Mouse (Mus musculus): ENCODE results near the gene Rpl32. TPM values are rescaled to one million over a fixed set of nuclear protein-coding genes. Genes with fewer than 3 reads are reported as not detected.
A peak's percentile ranks its signal among the peaks of the same experiment; 100 is the strongest.

The Rpl32 gene
- total and polyA plus RNA-seq, 2 experiments from 2014 or later: 768 to 1,027 TPM

DNA sequence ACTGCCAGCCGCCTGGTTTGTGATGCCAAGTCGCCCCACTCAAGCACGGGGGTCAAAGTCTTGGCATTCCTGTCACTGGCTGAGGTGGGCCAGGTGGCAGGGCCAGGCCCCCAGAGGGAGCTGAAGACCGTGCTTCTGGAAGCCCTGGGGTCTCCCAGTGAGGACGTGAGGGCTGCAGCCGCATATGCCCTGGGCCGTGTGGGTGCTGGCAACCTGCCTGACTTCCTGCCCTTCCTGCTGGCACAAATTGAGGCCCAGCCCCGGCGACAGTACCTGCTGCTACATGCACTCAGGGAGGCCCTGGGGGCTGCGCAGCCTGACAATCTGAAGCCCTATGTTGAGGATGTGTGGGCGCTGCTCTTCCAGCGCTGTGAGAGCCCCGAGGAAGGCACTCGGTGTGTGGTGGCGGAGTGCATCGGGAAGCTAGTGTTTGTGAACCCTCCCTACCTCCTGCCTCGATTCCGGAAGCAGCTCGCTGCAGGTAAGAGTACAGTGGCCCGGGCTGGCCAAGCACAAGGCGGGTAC, 15.8 kb downstream of the Rpl32 start:
- Histone ChIP-seq H3K9me3 (ENCODE audit: low read length) (no peaks in the 10 kb centered on the region), H3K4me3 (ENCODE audit: low read depth, low read length) (no peak overlapping the region), H3K27ac (ENCODE audit: low read depth, low read length) (no peak overlapping the region), H3K36me3 (ENCODE audit: insufficient read depth, low read length) (peaks cover 75% of the 10 kb centered on the region), H3K4me2 (ENCODE audit: low read depth, low read length, poor library complexity, severe bottlenecking) (no peak overlapping the region), H3K4me1 (ENCODE audit: insufficient read depth, low read length) (no peaks in the 10 kb centered on the region), H3K27me3 (ENCODE audit: insufficient read depth, low read length) (no peaks in the 10 kb centered on the region), H3K9ac (replicated peaks; ENCODE audit: low read length, poor library complexity, severe bottlenecking) (no peak overlapping the region)
- no peak for ATAC-seq (ENCODE audit: low FRiP score)
- no peak for DNase-seq (ENCODE audit: low spot score)
- TF ChIP-seq CTCF (IDR thresholded peaks at IDR 0.05): no peak
- WGBS: 89% methylated on average over 21 of the region's 21 CpGs

DNA sequence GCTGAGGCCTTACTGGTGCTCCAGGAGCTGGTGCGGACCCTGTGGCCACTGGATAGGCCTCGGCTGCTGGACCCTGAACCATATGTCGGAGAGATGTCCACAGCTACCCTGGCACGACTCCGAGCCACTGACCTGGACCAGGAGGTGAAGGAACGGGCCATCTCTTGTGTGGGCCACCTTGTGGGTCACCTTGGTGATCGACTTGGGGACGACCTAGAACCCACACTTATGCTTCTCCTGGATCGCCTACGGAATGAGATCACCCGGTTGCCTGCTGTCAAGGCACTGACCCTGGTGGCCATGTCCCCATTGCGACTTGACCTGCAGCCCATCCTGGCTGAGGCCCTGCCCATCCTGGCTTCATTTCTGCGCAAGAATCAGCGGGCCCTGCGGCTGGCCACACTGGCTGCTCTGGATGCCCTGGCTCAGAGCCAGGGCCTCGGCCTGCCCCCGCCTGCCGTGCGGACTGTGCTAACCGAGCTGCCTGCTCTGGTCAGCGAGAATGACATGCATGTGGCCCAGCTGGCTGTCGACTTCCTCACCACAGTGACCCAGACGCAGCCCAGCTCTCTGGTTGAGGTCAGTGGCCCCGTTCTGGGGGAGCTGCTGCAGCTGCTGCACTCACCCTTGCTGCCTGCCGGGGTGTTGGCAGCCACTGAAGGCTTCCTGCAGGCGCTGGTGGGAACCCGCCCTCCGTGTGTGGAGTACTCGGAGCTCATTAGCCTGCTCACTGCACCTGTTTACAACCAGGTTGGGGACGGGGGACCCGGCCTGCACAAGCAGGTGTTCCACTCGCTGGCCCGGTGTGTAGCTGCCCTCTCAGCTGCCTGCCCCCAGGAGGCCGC, 16.5 kb downstream of the Rpl32 start:
- Histone ChIP-seq H3K36me3 (ENCODE audit: insufficient read depth, low read length) (peaks cover 73% of the 10 kb centered on the region), H3K4me1 (ENCODE audit: insufficient read depth, low read length) (no peaks in the 10 kb centered on the region), H3K9me3 (ENCODE audit: low read length) (no peaks in the 10 kb centered on the region), H3K9ac (replicated peaks; ENCODE audit: low read length, poor library complexity, severe bottlenecking) (no peak overlapping the region), H3K4me3 (ENCODE audit: low read depth, low read length) (no peak overlapping the region), H3K4me2 (ENCODE audit: low read depth, low read length, poor library complexity, severe bottlenecking) (no peak overlapping the region), H3K27me3 (ENCODE audit: insufficient read depth, low read length) (no peaks in the 10 kb centered on the region), H3K27ac (ENCODE audit: low read depth, low read length) (no peak overlapping the region)
- WGBS: 86% methylated on average over 34 of the region's 34 CpGs
- ATAC-seq (ENCODE audit: low FRiP score) (0 out of 2 replicates have a peak, but pooled peaks have one; percentile 31), DNase-seq (ENCODE audit: low spot score) (peak; percentile 54)
- TF ChIP-seq CTCF (IDR thresholded peaks at IDR 0.05): no peak

DNA sequence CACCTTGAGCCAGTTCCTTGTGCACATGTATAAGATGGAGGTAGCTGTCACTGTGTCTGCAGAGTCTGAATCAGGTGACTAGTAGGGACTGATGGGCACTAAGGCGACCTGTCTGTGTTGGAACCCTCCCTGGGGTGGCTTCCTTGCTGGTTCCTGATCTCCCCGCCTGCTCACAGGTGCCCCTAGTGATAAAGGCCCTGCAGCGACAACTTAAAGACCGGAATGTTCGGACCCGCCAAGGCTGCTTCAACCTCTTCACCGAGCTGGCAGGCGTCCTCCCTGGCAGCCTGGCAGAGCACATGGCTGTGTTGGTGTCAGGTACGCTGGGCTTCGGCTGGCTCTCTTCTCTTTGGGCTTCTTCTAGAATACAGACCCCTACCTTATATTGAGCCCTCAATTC, 17.5 kb downstream of the Rpl32 start:
- no peaks in the 10 kb centered on the region for H3K4me1 ChIP-seq (ENCODE audit: insufficient read depth, low read length)
- no peak overlapping the region for H3K4me3 ChIP-seq (ENCODE audit: low read depth, low read length)
- no peak overlapping the region for H3K4me2 ChIP-seq (ENCODE audit: low read depth, low read length, poor library complexity, severe bottlenecking)
- H3K9me3 ChIP-seq (ENCODE audit: low read length): no peaks in the 10 kb centered on the region
- DNase-seq (ENCODE audit: low spot score) (no peak), ATAC-seq (ENCODE audit: low FRiP score) (no peak)
- no peak for TF ChIP-seq CTCF (IDR thresholded peaks at IDR 0.05)
- no peak overlapping the region for H3K27ac ChIP-seq (ENCODE audit: low read depth, low read length)
- no peaks in the 10 kb centered on the region for H3K27me3 ChIP-seq (ENCODE audit: insufficient read depth, low read length)
- WGBS: 86% methylated on average over 10 of the region's 10 CpGs
- H3K36me3 ChIP-seq (ENCODE audit: insufficient read depth, low read length): peaks cover 73% of the 10 kb centered on the region
- no peak overlapping the region for H3K9ac ChIP-seq (replicated peaks; ENCODE audit: low read length, poor library complexity, severe bottlenecking)

DNA sequence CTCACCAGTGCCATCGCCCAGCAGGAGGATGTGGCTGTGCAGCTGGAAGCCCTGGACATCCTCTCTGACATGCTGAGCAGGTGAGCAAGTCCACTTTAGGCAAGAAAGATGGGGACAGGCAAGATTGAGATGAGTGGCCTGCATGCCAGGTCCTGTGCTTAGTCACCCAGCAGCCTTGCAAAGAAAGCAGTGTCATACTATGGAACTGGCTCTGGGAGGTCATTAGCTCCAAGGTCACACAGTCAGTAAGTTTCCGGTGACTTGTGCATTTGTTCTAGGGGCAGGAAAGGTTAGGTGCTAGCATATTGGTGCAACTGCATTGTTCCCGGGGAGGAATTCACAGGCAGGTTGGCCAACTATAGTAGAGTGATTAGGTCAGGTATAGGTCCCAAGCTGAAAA, 25.8 kb downstream of the Rpl32 start:
- WGBS: 92% methylated on average over 3 of the region's 3 CpGs
- no peak for DNase-seq (ENCODE audit: low spot score)
- no peak overlapping the region for H3K4me2 ChIP-seq (ENCODE audit: low read depth, low read length, poor library complexity, severe bottlenecking)
- H3K9me3 ChIP-seq (ENCODE audit: low read length): no peaks in the 10 kb centered on the region
- H3K36me3 ChIP-seq (ENCODE audit: insufficient read depth, low read length): peaks cover 57% of the 10 kb centered on the region
- TF ChIP-seq CTCF (IDR thresholded peaks at IDR 0.05): no peak
- no peaks in the 10 kb centered on the region for H3K27me3 ChIP-seq (ENCODE audit: insufficient read depth, low read length)
- no peak overlapping the region for H3K9ac ChIP-seq (replicated peaks; ENCODE audit: low read length, poor library complexity, severe bottlenecking)
- no peaks in the 10 kb centered on the region for H3K4me1 ChIP-seq (ENCODE audit: insufficient read depth, low read length)
- no peak overlapping the region for H3K27ac ChIP-seq (ENCODE audit: low read depth, low read length)
- no peak for ATAC-seq (ENCODE audit: low FRiP score)
- no peak overlapping the region for H3K4me3 ChIP-seq (ENCODE audit: low read depth, low read length)

DNA sequence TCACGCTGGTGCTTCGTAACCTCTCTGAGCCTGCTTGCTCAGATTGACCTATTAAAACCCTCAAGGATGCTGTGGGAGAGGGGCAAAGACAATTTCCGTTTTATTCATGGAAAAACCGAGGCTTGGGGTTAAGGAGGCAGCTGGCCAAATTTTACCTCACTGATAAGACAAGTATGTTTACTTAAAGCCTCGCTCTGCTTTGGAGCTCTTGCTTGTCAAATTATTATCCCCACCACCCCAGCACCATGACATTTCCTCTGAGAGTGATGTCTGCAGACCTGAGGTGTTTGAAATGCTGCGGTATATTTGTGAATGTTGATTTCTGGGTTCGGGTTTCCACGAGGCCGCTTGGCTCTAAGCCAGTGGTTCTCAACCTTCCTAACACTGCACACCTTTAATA, 32.2 kb downstream of the Rpl32 start:
- peaks cover 8% of the 10 kb centered on the region; the same call in 1 of the 2 replicates for H3K36me3 ChIP-seq (ENCODE audit: insufficient read depth, low read length)
- no peaks in the 10 kb centered on the region for H3K9me3 ChIP-seq (ENCODE audit: low read length)
- peaks cover 12% of the 10 kb centered on the region for H3K4me1 ChIP-seq (ENCODE audit: insufficient read depth, low read length)
- no peak overlapping the region; the same call in 1 of the 2 replicates for H3K9ac ChIP-seq (replicated peaks; ENCODE audit: low read length, poor library complexity, severe bottlenecking)
- 0 out of 2 replicates have a peak overlapping the region, but pooled peaks have one; percentile 85 for H3K4me3 ChIP-seq (ENCODE audit: low read depth, low read length)
- H3K4me2 ChIP-seq (ENCODE audit: low read depth, low read length, poor library complexity, severe bottlenecking): peak overlapping the region; percentile 89
- H3K27me3 ChIP-seq (ENCODE audit: insufficient read depth, low read length): no peaks in the 10 kb centered on the region
- no peak for TF ChIP-seq CTCF (IDR thresholded peaks at IDR 0.05)
- no peak overlapping the region for H3K27ac ChIP-seq (ENCODE audit: low read depth, low read length)
- 62% methylated on average over 9 of the region's 9 CpGs for WGBS
- ATAC-seq (ENCODE audit: low FRiP score) (no peak), DNase-seq (ENCODE audit: low spot score) (no peak)

DNA sequence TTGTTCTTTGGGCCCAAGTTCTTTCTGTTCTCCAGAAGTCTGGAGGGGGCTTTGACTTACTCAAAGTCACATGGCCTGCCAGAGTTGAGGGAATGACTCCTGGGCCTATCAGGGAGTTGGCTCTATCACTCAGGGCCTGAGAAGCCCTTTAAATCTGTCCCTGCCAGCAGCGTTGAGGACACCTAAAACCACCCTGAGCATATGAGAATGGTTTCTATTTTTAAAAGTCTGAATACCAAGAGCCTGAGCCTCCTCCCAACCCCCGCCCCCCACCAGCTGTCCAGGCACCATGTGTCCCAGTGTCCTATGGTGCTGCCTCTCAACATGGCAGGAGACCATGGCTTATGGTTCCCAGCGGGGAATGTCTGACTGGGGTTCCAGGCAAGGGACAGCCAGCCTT, 32.7 kb downstream of the Rpl32 start:
- Histone ChIP-seq H3K36me3 (ENCODE audit: insufficient read depth, low read length) (0 out of 2 replicates have a peak, but pooled peaks cover 5% of the 10 kb centered on the region), H3K4me2 (ENCODE audit: low read depth, low read length, poor library complexity, severe bottlenecking) (peak overlapping the region; percentile 89), H3K4me1 (ENCODE audit: insufficient read depth, low read length) (peaks cover 12% of the 10 kb centered on the region), H3K9me3 (ENCODE audit: low read length) (no peaks in the 10 kb centered on the region), H3K4me3 (ENCODE audit: low read depth, low read length) (peak overlapping the region; percentile 85), H3K27ac (ENCODE audit: low read depth, low read length) (no peak overlapping the region), H3K27me3 (ENCODE audit: insufficient read depth, low read length) (no peaks in the 10 kb centered on the region), H3K9ac (replicated peaks; ENCODE audit: low read length, poor library complexity, severe bottlenecking) (peak overlapping the region; percentile 89; the same call in 1 of the 2 replicates)
- DNase-seq (ENCODE audit: low spot score) (no peak), ATAC-seq (ENCODE audit: low FRiP score) (no peak)
- 58% methylated on average over 3 of the region's 3 CpGs for WGBS
- no peak for TF ChIP-seq CTCF (IDR thresholded peaks at IDR 0.05)

Data from midbrain, postnatal 0 days (tissue).